Mouse (Mus musculus) right cerebral cortex, postnatal 14 days (tissue): ENCODE data around the gene Gm49711.

ENCODE experiments used
- DNase-seq: peaks from one replicate; pipeline ENCODE4 v3.0.0; 2022

The Gm49711 gene

GRCm38 (mm10) chr16:92127226-92127625 lies 69.1 kb downstream of the Gm49711 start:
- no peak for DNase-seq

- DNase-seq = no peak
These were observed 69.5 kb downstream of the Gm49711 start for GRCm38 (mm10) chr16:92127666-92128065.

- no peak for DNase-seq
These were observed 71.7 kb downstream of the Gm49711 start for GRCm38 (mm10) chr16:92129843-92130242.

GRCm38 (mm10) chr16:92132511-92132910 lies 74.4 kb downstream of the Gm49711 start:
- no peak for DNase-seq

GRCm38 (mm10) chr16:92134148-92134764 lies 76.1 kb downstream of the Gm49711 start:
- no peak for DNase-seq

- DNase-seq = no peak
These were observed 78.2 kb downstream of the Gm49711 start for GRCm38 (mm10) chr16:92136275-92136674.

- no peak for DNase-seq
These were observed 81.5 kb downstream of the Gm49711 start for GRCm38 (mm10) chr16:92139386-92140261.

- no peak for DNase-seq
These were observed 82.2 kb downstream of the Gm49711 start for GRCm38 (mm10) chr16:92140328-92140727.

GRCm38 (mm10) chr16:92141021-92141420 lies 82.9 kb downstream of the Gm49711 start:
- DNase-seq = no peak

- no peak for DNase-seq
These were observed 84.4 kb downstream of the Gm49711 start for GRCm38 (mm10) chr16:92142426-92143012.

GRCm38 (mm10) chr16:92147631-92148366 lies 89.7 kb downstream of the Gm49711 start:
- DNase-seq = no peak

GRCm38 (mm10) chr16:92148367-92148728 lies 90.2 kb downstream of the Gm49711 start:
- no peak for DNase-seq

GRCm38 (mm10) chr16:92150975-92151374 lies 92.9 kb downstream of the Gm49711 start:
- DNase-seq = no peak

GRCm38 (mm10) chr16:92158021-92158455 lies 99.9 kb downstream of the Gm49711 start:
- DNase-seq = peak; percentile 54

GRCm38 (mm10) chr16:92158461-92159091 lies 100.5 kb downstream of the Gm49711 start:
- DNase-seq = peak; percentile 74

- DNase-seq = no peak
These were observed 101.0 kb downstream of the Gm49711 start for GRCm38 (mm10) chr16:92159114-92159513.

- no peak for DNase-seq
These were observed 104.2 kb downstream of the Gm49711 start for GRCm38 (mm10) chr16:92162289-92162688.

GRCm38 (mm10) chr16:92163545-92163944 lies 105.4 kb downstream of the Gm49711 start:
- DNase-seq = no peak

- no peak for DNase-seq
These were observed 117.9 kb downstream of the Gm49711 start for GRCm38 (mm10) chr16:92176052-92176451.

GRCm38 (mm10) chr16:92177718-92178117 lies 119.6 kb downstream of the Gm49711 start:
- no peak for DNase-seq

- no peak for DNase-seq
These were observed 121.2 kb downstream of the Gm49711 start for GRCm38 (mm10) chr16:92179306-92179705.

- DNase-seq = no peak
These were observed 125.4 kb downstream of the Gm49711 start for GRCm38 (mm10) chr16:92183477-92183876.

- DNase-seq = no peak
These were observed 132.5 kb downstream of the Gm49711 start for GRCm38 (mm10) chr16:92190603-92191002.
